Mouse (Mus musculus) forebrain, embryonic 13.5 days (tissue): ENCODE measurements around the gene Akap4. TPM values are rescaled to one million over a fixed set of nuclear protein-coding genes. Genes with fewer than 3 reads are reported as not detected.

Source experiments
- polyA plus RNA-seq: library from polyadenylated mRNA; unstranded; fragments of >200 nt; fragmentation: Nextera tagmentation; extraction: Ambion mirVana; gene quantifications from 2 replicates; pipeline ENCODE4 v1.2.1, GENCODE M21; 2015

Gene Akap4
- polyA plus RNA-seq, 1 experiment from 2014 or later, result not detected

Other genes starting within 250 kb of the Akap4 start
- not detected in 2 replicates for gene Ccnb3, start 25.9 kb upstream of the Akap4 start, polyA plus RNA-seq